Mouse (Mus musculus): Measurements from ENCODE around the gene Polr2b. TPM values are rescaled to one million over a fixed set of nuclear protein-coding genes. Genes with fewer than 3 reads are reported as not detected.

Polr2b gene
- polyA plus RNA-seq, 1 experiment from 2014 or later: 115 TPM

DNA sequence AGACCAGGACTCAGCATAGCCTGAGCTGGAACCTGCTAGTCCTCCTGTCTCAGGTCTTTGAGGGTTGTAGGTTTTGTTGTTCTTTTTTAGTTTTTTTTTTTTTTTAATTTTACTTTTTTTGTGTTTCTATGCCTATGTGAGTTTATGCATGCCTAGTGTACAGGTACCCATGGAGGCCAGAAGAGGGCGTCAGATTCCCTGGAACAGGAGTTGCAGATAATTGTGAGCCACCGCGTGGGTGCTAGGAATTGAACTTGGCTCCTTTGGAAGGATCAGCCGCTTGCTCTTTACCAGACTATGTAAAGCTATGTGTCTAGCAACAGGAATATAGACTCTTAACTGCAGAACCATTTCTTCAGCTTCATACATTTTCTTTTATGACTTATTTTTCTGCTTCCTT, 4.3 kb downstream of the Polr2b start:
- H3K27ac ChIP-seq (ENCODE audit: low read depth, low read length): no peak overlapping the region
- 96% methylated on average over 4 of the region's 4 CpGs for WGBS
- DNase-seq (ENCODE audit: low spot score) (no peak), ATAC-seq (ENCODE audit: insufficient read depth, low FRiP score, low TSS enrichment) (no peak)
- H3K27me3 ChIP-seq (ENCODE audit: control insufficient read depth, insufficient read depth, low read length): no peaks in the 10 kb centered on the region
- peaks cover 4% of the 10 kb centered on the region; the same call in 1 of the 2 replicates for H3K4me1 ChIP-seq (ENCODE audit: control insufficient read depth, insufficient read depth, low read length)
- no peak overlapping the region for H3K4me3 ChIP-seq (ENCODE audit: low read depth, low read length)
- H3K9me3 ChIP-seq (ENCODE audit: control insufficient read depth, low read length): no peaks in the 10 kb centered on the region
- H3K4me2 ChIP-seq (ENCODE audit: low read depth): no peak overlapping the region
- no peak overlapping the region for H3K9ac ChIP-seq (ENCODE audit: low read length)
- peaks cover 5% of the 10 kb centered on the region; the same call in 1 of the 2 replicates for H3K36me3 ChIP-seq (ENCODE audit: control insufficient read depth, insufficient read depth, low read length)

DNA sequence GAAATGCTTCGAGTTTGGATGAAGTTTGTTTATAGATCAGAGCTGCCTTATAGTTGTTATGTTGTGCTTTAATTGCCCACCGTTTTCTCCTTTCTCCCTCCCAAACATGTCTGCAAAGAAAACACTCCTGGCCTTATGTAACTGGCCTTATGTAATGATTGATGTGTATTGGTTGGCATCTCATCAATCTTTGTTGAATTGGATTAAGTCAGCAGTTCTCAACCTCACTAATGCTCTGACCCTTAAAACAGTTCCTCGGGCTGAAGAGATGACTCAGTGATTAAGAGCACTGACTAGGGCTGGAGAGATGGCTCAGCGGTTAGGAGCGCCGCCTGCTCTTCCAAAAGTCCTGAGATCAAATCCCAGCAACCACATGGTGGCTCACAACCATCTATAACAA, 5.0 kb downstream of the Polr2b start:
- DNase-seq (ENCODE audit: low spot score) (no peak), ATAC-seq (ENCODE audit: insufficient read depth, low FRiP score, low TSS enrichment) (no peak)
- peaks cover 4% of the 10 kb centered on the region; the same call in 1 of the 2 replicates for H3K4me1 ChIP-seq (ENCODE audit: control insufficient read depth, insufficient read depth, low read length)
- no peaks in the 10 kb centered on the region for H3K27me3 ChIP-seq (ENCODE audit: control insufficient read depth, insufficient read depth, low read length)
- 95% methylated on average over 6 of the region's 6 CpGs for WGBS
- peaks cover 5% of the 10 kb centered on the region for H3K36me3 ChIP-seq (ENCODE audit: control insufficient read depth, insufficient read depth, low read length)
- H3K9me3 ChIP-seq (ENCODE audit: control insufficient read depth, low read length): no peaks in the 10 kb centered on the region
- H3K27ac ChIP-seq (ENCODE audit: low read depth, low read length): no peak overlapping the region
- H3K9ac ChIP-seq (ENCODE audit: low read length): no peak overlapping the region
- H3K4me2 ChIP-seq (ENCODE audit: low read depth): no peak overlapping the region
- no peak overlapping the region for H3K4me3 ChIP-seq (ENCODE audit: low read depth, low read length)

GRCm38 (mm10) chr5:77324936-77325335, 15.0 kb downstream of the Polr2b start:
- Histone ChIP-seq H3K27me3 (ENCODE audit: control insufficient read depth, insufficient read depth, low read length) (no peaks in the 10 kb centered on the region), H3K9me3 (ENCODE audit: control insufficient read depth, low read length) (no peaks in the 10 kb centered on the region), H3K4me1 (ENCODE audit: control insufficient read depth, insufficient read depth, low read length) (no peaks in the 10 kb centered on the region), H3K4me2 (ENCODE audit: low read depth) (no peak overlapping the region), H3K36me3 (ENCODE audit: control insufficient read depth, insufficient read depth, low read length) (peaks cover 24% of the 10 kb centered on the region), H3K9ac (ENCODE audit: low read length) (no peak overlapping the region), H3K4me3 (ENCODE audit: low read depth, low read length) (no peak overlapping the region), H3K27ac (ENCODE audit: low read depth, low read length) (no peak overlapping the region)
- WGBS: 88% methylated on average over 1 of the region's 1 CpGs
- DNase-seq (ENCODE audit: low spot score) (no peak), ATAC-seq (ENCODE audit: insufficient read depth, low FRiP score, low TSS enrichment) (no peak)

DNA sequence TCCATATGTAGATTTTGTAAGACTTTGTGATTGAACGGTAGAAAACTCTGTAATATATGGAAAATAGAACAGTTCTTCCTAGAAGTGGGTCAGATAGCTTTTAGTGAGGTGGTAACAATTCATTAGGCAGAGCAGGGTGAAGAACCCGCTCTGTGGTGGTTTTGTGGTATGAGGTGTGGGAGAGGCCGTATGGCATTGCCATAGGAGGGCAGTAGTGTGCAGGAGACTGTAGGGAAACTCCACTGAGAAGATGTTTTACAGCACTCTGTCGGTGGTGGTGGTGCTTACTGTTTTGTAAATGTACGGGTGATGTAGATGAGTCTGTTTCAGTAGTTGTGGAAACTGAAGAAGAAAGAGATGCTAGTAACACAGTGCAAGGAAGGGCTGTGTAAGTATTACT, 20.2 kb downstream of the Polr2b start:
- no peak overlapping the region for H3K9ac ChIP-seq (ENCODE audit: low read length)
- ATAC-seq (ENCODE audit: insufficient read depth, low FRiP score, low TSS enrichment) (no peak), DNase-seq (ENCODE audit: low spot score) (no peak)
- H3K27me3 ChIP-seq (ENCODE audit: control insufficient read depth, insufficient read depth, low read length): no peaks in the 10 kb centered on the region
- H3K4me1 ChIP-seq (ENCODE audit: control insufficient read depth, insufficient read depth, low read length): no peaks in the 10 kb centered on the region
- H3K4me3 ChIP-seq (ENCODE audit: low read depth, low read length): no peak overlapping the region
- H3K36me3 ChIP-seq (ENCODE audit: control insufficient read depth, insufficient read depth, low read length): peaks cover 22% of the 10 kb centered on the region
- no peak overlapping the region for H3K4me2 ChIP-seq (ENCODE audit: low read depth)
- no peaks in the 10 kb centered on the region for H3K9me3 ChIP-seq (ENCODE audit: control insufficient read depth, low read length)
- WGBS: 79% methylated on average over 5 of the region's 5 CpGs
- no peak overlapping the region for H3K27ac ChIP-seq (ENCODE audit: low read depth, low read length)

- no peak for ATAC-seq (ENCODE audit: insufficient read depth, low FRiP score, low TSS enrichment)
- DNase-seq (ENCODE audit: low spot score): no peak
- Histone ChIP-seq H3K4me3 (ENCODE audit: low read depth, low read length) (no peak overlapping the region), H3K9ac (ENCODE audit: low read length) (no peak overlapping the region), H3K4me2 (ENCODE audit: low read depth) (no peak overlapping the region), H3K27ac (ENCODE audit: low read depth, low read length) (no peak overlapping the region), H3K36me3 (ENCODE audit: control insufficient read depth, insufficient read depth, low read length) (peaks cover 14% of the 10 kb centered on the region), H3K4me1 (ENCODE audit: control insufficient read depth, insufficient read depth, low read length) (no peaks in the 10 kb centered on the region), H3K27me3 (ENCODE audit: control insufficient read depth, insufficient read depth, low read length) (no peaks in the 10 kb centered on the region), H3K9me3 (ENCODE audit: control insufficient read depth, low read length) (no peaks in the 10 kb centered on the region)
- 83% methylated on average over 4 of the region's 4 CpGs for WGBS
Measured at GRCm38 (mm10) chr5:77340033-77340432, 30.1 kb downstream of the Polr2b start.

DNA sequence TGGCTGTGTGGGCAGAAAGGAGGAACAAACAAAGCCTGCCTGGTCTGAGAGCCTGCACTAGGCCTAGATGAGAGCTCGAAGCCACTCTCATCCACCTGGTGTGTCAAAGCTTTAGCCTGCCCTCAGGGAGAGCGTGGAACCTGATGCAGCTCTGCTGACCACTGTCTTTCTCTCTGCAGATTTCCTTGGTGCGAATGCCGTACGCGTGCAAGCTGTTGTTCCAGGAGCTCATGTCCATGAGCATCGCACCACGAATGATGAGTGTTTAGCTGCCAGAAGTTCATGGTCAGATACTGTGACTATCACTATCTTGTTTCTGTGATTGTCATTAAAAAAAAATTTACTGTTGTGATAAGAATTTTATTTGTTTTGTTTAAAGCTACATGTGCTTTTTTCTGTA, 39.0 kb downstream of the Polr2b start:
- Histone ChIP-seq H3K4me1 (ENCODE audit: control insufficient read depth, insufficient read depth, low read length) (no peaks in the 10 kb centered on the region), H3K27ac (ENCODE audit: low read depth, low read length) (no peak overlapping the region), H3K27me3 (ENCODE audit: control insufficient read depth, insufficient read depth, low read length) (no peaks in the 10 kb centered on the region), H3K36me3 (ENCODE audit: control insufficient read depth, insufficient read depth, low read length) (peaks cover 14% of the 10 kb centered on the region), H3K4me3 (ENCODE audit: low read depth, low read length) (no peak overlapping the region), H3K4me2 (ENCODE audit: low read depth) (no peak overlapping the region), H3K9me3 (ENCODE audit: control insufficient read depth, low read length) (no peaks in the 10 kb centered on the region), H3K9ac (ENCODE audit: low read length) (no peak overlapping the region)
- no peak for ATAC-seq (ENCODE audit: insufficient read depth, low FRiP score, low TSS enrichment)
- WGBS: 98% methylated on average over 8 of the region's 8 CpGs
- no peak for DNase-seq (ENCODE audit: low spot score)

GRCm38 (mm10) chr5:77349971-77350658, 40.2 kb downstream of the Polr2b start:
- no peak overlapping the region for H3K4me2 ChIP-seq (ENCODE audit: low read depth)
- no peak for DNase-seq (ENCODE audit: low spot score)
- no peak overlapping the region for H3K27ac ChIP-seq (ENCODE audit: low read depth, low read length)
- no peaks in the 10 kb centered on the region for H3K27me3 ChIP-seq (ENCODE audit: control insufficient read depth, insufficient read depth, low read length)
- no peak overlapping the region for H3K4me3 ChIP-seq (ENCODE audit: low read depth, low read length)
- peaks cover 12% of the 10 kb centered on the region for H3K36me3 ChIP-seq (ENCODE audit: control insufficient read depth, insufficient read depth, low read length)
- no peaks in the 10 kb centered on the region for H3K4me1 ChIP-seq (ENCODE audit: control insufficient read depth, insufficient read depth, low read length)
- no peak overlapping the region for H3K9ac ChIP-seq (ENCODE audit: low read length)
- ATAC-seq (ENCODE audit: insufficient read depth, low FRiP score, low TSS enrichment): no peak
- 92% methylated on average over 15 of the region's 15 CpGs for WGBS
- no peaks in the 10 kb centered on the region for H3K9me3 ChIP-seq (ENCODE audit: control insufficient read depth, low read length)

DNA sequence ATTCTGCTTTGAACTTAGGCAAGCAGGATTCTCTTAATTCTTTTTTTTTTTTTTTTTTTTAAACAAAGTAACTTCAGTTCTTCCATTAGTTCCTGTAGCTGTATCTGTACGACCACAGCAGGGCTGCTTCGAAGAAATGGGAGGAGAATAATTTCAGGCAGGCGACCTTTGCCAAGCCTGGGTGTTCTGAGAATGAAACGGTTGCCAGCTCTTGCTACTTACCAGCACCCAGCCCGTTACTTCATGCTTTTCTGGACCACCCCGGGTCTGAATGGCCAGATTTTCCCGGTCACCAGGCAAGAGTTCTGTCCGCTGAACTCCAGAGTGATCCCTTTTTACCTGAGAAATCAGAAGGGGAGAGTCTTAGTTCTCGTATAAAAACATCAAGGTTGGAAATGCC, 41.7 kb downstream of the Polr2b start:
- no peaks in the 10 kb centered on the region for H3K27me3 ChIP-seq (ENCODE audit: control insufficient read depth, insufficient read depth, low read length)
- ATAC-seq (ENCODE audit: insufficient read depth, low FRiP score, low TSS enrichment) (no peak), DNase-seq (ENCODE audit: low spot score) (no peak)
- 83% methylated on average over 9 of the region's 9 CpGs for whole genome bisulfite sequencing
- no peaks in the 10 kb centered on the region for H3K9me3 ChIP-seq (ENCODE audit: control insufficient read depth, low read length)
- H3K4me3 ChIP-seq (ENCODE audit: low read depth, low read length): no peak overlapping the region
- H3K27ac ChIP-seq (ENCODE audit: low read depth, low read length): no peak overlapping the region
- H3K4me2 ChIP-seq (ENCODE audit: low read depth): no peak overlapping the region
- H3K9ac ChIP-seq (ENCODE audit: low read length): no peak overlapping the region
- peaks cover 8% of the 10 kb centered on the region for H3K36me3 ChIP-seq (ENCODE audit: control insufficient read depth, insufficient read depth, low read length)
- no peaks in the 10 kb centered on the region for H3K4me1 ChIP-seq (ENCODE audit: control insufficient read depth, insufficient read depth, low read length)

GRCm38 (mm10) chr5:77354361-77354787, 44.4 kb downstream of the Polr2b start:
- Histone ChIP-seq H3K4me1 (ENCODE audit: control insufficient read depth, insufficient read depth, low read length) (no peaks in the 10 kb centered on the region; the same call in 1 of the 2 replicates), H3K27me3 (ENCODE audit: control insufficient read depth, insufficient read depth, low read length) (no peaks in the 10 kb centered on the region), H3K9ac (ENCODE audit: low read length) (no peak overlapping the region), H3K4me2 (ENCODE audit: low read depth) (peak overlapping the region; percentile 30), H3K36me3 (ENCODE audit: control insufficient read depth, insufficient read depth, low read length) (no peaks in the 10 kb centered on the region), H3K4me3 (ENCODE audit: low read depth, low read length) (no peak overlapping the region), H3K9me3 (ENCODE audit: control insufficient read depth, low read length) (no peaks in the 10 kb centered on the region), H3K27ac (ENCODE audit: low read depth, low read length) (no peak overlapping the region)
- ATAC-seq (ENCODE audit: insufficient read depth, low FRiP score, low TSS enrichment) (peak; percentile 41; the same call in 1 of the 2 replicates), DNase-seq (ENCODE audit: low spot score) (peak; percentile 89)
- WGBS: 7% methylated on average over 16 of the region's 16 CpGs
